Mouse (Mus musculus): ENCODE measurements at regions not wholly inside any gene's neighbourhood (a gene's known extent, or its start where the extent isn't known, plus 50 kb on each side); places are given as distances from the start of the nearest gene placed in this dataset.

DNA sequence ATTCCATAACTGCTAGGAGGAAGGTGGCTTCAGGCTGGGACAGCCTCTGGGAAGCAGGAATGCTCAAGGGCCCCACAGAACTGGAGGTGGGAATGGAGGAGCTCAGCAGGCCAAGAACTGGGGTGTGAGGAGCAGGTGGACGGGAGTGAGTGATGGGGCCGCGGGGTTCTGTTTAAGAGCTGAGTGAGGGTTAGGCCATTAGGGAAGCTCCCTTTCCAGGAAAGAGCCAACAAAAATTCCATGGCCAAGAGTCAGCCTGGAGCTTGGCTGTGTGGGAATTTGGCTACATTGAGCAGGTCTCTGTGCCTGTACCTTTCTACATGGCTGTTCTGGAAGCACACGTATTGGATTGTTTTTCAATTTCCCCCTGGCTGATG is 139.4 kb upstream of the Ddhd1 start:
- TF ChIP-seq CTCF (IDR thresholded peaks at IDR 0.05; ENCODE audit: low read depth) (no peak), EP300 (IDR thresholded peaks at IDR 0.05; ENCODE audit: low read depth) (no peak)
